Mouse (Mus musculus) C2C12 (cell line): ENCODE data around the gene Rbm34. TPM values are rescaled to one million over a fixed set of nuclear protein-coding genes. Genes with fewer than 3 reads are reported as not detected.

Experiments used
- H3K27me3 ChIP-seq: one replicate; pipeline ENCODE4 v1.6.1; 2011; ENCODE audit not compliant: control insufficient read depth, insufficient read depth, insufficient read length
- H3K36me3 ChIP-seq: one replicate; pipeline ENCODE4 v1.6.1; 2011; ENCODE audit not compliant: control insufficient read depth, insufficient read depth
- H3K4me3 ChIP-seq: one replicate; pipeline ENCODE4 v1.5.1; 2011; ENCODE audit warnings: mild to moderate bottlenecking, control low read depth; ENCODE audit not compliant: poor library complexity, insufficient read depth, severe bottlenecking
- H3K79me2 ChIP-seq: one replicate; pipeline ENCODE4 v1.6.1; 2011; ENCODE audit not compliant: control insufficient read depth, insufficient read depth
- H3K79me3 ChIP-seq: one replicate; pipeline ENCODE4 v1.6.1; 2011; ENCODE audit warnings: low read depth, control low read depth
- H3ac ChIP-seq: one replicate; pipeline ENCODE3; 2011; ENCODE audit warnings: low read depth; ENCODE audit not compliant: control insufficient read depth, insufficient read length
- CEBPB ChIP-seq: IDR thresholded peaks from one replicate; pipeline ENCODE4 v1.6.1; 2011; ENCODE audit warnings: low read depth, mild to moderate bottlenecking, control low read depth, moderate library complexity
- CTCF ChIP-seq: IDR thresholded peaks from one replicate; pipeline ENCODE4 v1.5.1; 2011; ENCODE audit not compliant: control insufficient read depth, insufficient read depth, insufficient read length
- FOSL1 ChIP-seq: IDR thresholded peaks from one replicate; pipeline ENCODE4 v1.8.0; 2011; ENCODE audit warnings: mild to moderate bottlenecking, low read length; ENCODE audit not compliant: poor library complexity, insufficient read depth, severe bottlenecking
- MAX ChIP-seq: IDR thresholded peaks from one replicate; pipeline ENCODE4 v1.6.1; 2011; ENCODE audit warnings: mild to moderate bottlenecking, control low read depth
- MYOD1 ChIP-seq: IDR thresholded peaks from one replicate; pipeline ENCODE4 v1.6.1; 2011; ENCODE audit warnings: low read depth; ENCODE audit not compliant: control insufficient read depth, insufficient read length
- MYOG ChIP-seq: IDR thresholded peaks from one replicate; pipeline ENCODE4 v1.6.1; 2011; ENCODE audit not compliant: control insufficient read depth, insufficient read length; ENCODE audit errors: extremely low read depth
- USF1 ChIP-seq: IDR thresholded peaks from one replicate; pipeline ENCODE4 v1.6.1; 2011; ENCODE audit warnings: low read depth, mild to moderate bottlenecking, control low read depth, moderate library complexity
- polyA plus RNA-seq: library from polyadenylated mRNA; unstranded; fragments of >200 nt; fragmentation: generic; extraction: Trizol; gene quantifications from one replicate; pipeline ENCODE4 v1.2.1, GENCODE M21; 2012; ENCODE audit warnings: missing spikeins

Rbm34 gene
- polyA plus RNA-seq, 1 experiment, result 7.4 TPM

DNA sequence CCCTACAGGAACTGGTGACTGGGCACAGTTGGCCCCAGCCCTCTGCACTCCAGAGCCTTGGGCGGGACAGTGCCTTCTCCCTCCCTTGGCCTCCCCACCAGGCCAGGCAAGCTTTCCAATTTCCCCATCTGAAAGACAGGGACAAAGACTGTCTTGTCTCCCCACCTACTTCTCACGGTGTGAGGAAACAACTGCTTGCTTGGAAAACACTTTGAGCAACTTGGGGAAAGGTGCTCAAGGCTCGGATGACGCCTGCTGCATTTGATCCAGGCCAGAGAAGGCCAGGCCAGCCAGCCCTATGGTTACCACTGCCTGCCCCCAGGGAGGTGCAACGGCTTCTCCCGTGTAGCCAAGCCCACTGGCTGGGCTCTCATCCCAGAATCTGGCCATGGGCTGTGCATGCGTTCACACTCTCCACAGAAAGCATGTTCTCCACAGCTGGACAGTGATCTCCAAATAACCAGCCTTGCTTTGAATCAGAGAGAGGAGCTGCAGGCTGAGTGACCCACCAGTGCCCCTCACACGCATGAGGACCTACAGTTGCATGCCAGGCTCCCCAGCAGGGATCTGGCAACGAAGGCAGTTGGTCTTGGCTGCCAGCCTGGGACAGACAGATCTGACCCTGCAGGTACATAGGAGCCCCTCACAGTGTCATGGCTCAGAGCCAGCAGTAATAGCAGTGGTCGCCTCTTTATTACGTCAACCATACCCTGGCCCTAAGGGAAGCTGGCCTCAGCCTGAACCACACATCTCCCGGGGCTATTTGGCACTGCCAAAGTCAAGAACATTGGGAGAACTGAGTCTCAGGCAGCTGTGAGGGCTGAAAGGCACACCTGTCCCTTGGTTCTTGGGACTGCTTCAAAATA lies 57.4 kb downstream of the Rbm34 start:
- Histone ChIP-seq H3K4me3 (no peak overlapping the region), H3K79me2 (no peaks in the 10 kb centered on the region), H3K36me3 (no peaks in the 10 kb centered on the region), H3K79me3 (no peaks in the 10 kb centered on the region), H3ac (no peak overlapping the region), H3K27me3 (no peaks in the 10 kb centered on the region)
- TF ChIP-seq CEBPB (no peak), CTCF (no peak), FOSL1 (no peak), MYOG (no peak), USF1 (no peak), MYOD1 (no peak), MAX (no peak)

DNA sequence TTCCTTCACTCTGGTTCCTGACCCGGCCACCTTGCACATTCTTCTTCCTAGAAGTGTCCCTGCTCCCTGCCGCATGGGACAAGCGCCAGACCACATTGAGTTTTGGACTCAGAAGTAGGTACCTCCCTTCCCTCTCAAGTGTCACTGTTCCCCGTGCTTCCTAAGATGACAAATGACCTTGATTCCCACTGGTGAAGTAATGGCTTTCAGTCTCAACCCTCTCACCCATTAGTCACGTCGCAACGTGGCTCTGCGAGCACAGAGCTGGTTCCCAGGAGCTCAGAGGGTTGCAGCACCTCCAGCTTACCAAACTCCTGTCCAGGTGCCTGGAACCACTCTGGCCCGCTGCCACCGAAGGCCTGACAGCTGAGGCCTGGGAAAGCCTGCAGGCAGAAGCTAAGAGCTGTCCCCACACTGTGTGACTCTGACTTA lies 61.5 kb downstream of the Rbm34 start:
- H3K4me3 ChIP-seq, result no peak overlapping the region
- TF ChIP-seq MYOG (no peak), MAX (no peak), CEBPB (no peak), USF1 (no peak), MYOD1 (no peak), CTCF (no peak), FOSL1 (no peak)

DNA sequence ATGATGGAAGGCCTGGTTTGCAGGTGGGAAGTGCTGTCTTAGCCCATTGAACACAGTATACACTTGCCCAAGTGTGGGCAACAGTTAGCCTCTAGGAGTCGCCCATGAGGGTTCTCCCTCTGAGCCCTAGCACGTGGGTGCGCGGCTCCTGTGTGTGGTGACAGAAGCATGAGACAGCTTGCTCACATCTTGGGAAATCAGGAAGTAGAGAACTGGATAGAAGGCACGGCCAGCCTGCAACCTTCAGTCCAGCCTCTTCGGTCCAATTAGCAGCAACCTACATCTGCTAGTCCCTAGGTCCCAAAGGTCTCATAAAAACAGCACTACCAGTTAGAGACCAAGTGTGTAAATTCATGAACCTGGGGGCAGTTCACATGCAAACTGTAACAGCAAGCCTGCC lies 62.1 kb downstream of the Rbm34 start:
- H3K36me3 ChIP-seq, result no peaks in the 10 kb centered on the region
- TF ChIP-seq MAX (no peak), MYOG (no peak), CEBPB (no peak), USF1 (no peak), FOSL1 (no peak), MYOD1 (no peak), CTCF (no peak)
- H3K27me3 ChIP-seq, result no peaks in the 10 kb centered on the region
- H3K4me3 ChIP-seq, result no peak overlapping the region
- no peak overlapping the region for H3ac ChIP-seq
- no peaks in the 10 kb centered on the region for H3K79me3 ChIP-seq
- no peaks in the 10 kb centered on the region for H3K79me2 ChIP-seq

More for the DNA sequence above, 61.5 kb downstream of the Rbm34 start:
- H3K36me3 ChIP-seq, result no peaks in the 10 kb centered on the region
- H3K79me3 ChIP-seq, result no peaks in the 10 kb centered on the region
- no peaks in the 10 kb centered on the region for H3K27me3 ChIP-seq
- no peak overlapping the region for H3ac ChIP-seq
- no peaks in the 10 kb centered on the region for H3K79me2 ChIP-seq

DNA sequence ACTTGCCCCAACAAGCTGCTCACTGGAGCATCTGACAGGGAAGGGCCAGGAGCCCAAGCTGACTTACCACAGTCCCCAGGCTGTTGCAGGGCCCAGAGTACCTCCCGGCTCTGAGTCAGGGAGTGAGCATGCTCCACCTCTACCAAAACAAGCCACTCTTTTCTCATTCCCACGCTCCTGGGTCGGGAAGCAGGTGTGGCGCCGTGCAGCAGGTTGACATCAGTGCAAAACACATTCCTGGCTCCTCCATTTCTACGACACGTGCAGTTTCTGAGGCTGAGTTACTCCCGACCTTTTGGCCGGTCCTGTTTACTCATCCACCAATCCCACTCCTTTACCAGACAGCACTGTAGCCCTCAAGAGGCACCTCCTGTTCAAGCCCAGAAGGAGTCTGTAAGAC lies 62.9 kb downstream of the Rbm34 start:
- no peak overlapping the region for H3K4me3 ChIP-seq
- H3ac ChIP-seq, result no peak overlapping the region
- TF ChIP-seq MYOG, result no peak
- no peak for TF ChIP-seq MYOD1
- TF ChIP-seq USF1, result no peak
- no peak for TF ChIP-seq FOSL1
- TF ChIP-seq CTCF, result no peak
- TF ChIP-seq CEBPB, result no peak
- H3K27me3 ChIP-seq, result no peaks in the 10 kb centered on the region
- no peaks in the 10 kb centered on the region for H3K79me3 ChIP-seq
- no peaks in the 10 kb centered on the region for H3K36me3 ChIP-seq
- H3K79me2 ChIP-seq, result no peaks in the 10 kb centered on the region

- Histone ChIP-seq H3ac (no peak overlapping the region), H3K79me2 (no peaks in the 10 kb centered on the region), H3K79me3 (no peaks in the 10 kb centered on the region), H3K4me3 (no peak overlapping the region), H3K27me3 (no peaks in the 10 kb centered on the region), H3K36me3 (no peaks in the 10 kb centered on the region)
- TF ChIP-seq CEBPB (no peak), FOSL1 (no peak), MAX (no peak), CTCF (no peak), USF1 (no peak), MYOG (no peak), MYOD1 (no peak)
These were observed 63.5 kb downstream of the Rbm34 start for GRCm38 (mm10) chr8:126907374-126907773.
